Mouse (Mus musculus): Measurements from ENCODE around the gene Plpp6. TPM values are rescaled to one million over a fixed set of nuclear protein-coding genes. Genes with fewer than 3 reads are reported as not detected.

The Plpp6 gene
- polyA plus RNA-seq, 1 experiment from 2014 or later: 11.7 TPM

- H3K36me3 ChIP-seq (ENCODE audit: control insufficient read depth, insufficient read depth, low read length): peaks cover 29% of the 10 kb centered on the region
- WGBS: 86% methylated on average over 8 of the region's 8 CpGs
- H3K4me3 ChIP-seq (ENCODE audit: low read length): no peak overlapping the region
- no peaks in the 10 kb centered on the region for H3K27me3 ChIP-seq (replicated peaks; ENCODE audit: control insufficient read depth, insufficient read depth, low read length)
- H3K9me3 ChIP-seq (ENCODE audit: control insufficient read depth, low read length): no peaks in the 10 kb centered on the region
- no peak overlapping the region for H3K9ac ChIP-seq (ENCODE audit: low read depth, low read length)
- no peak overlapping the region for H3K4me2 ChIP-seq (ENCODE audit: low read length)
- H3K27ac ChIP-seq (ENCODE audit: low read depth, low read length): no peak overlapping the region
- no peaks in the 10 kb centered on the region for H3K4me1 ChIP-seq (ENCODE audit: control insufficient read depth, insufficient read depth, low read depth, low read length)
- no peak for ATAC-seq
Measured at GRCm38 (mm10) chr19:29015410-29016203, 51.9 kb downstream of the Plpp6 start.

- Histone ChIP-seq H3K4me2 (ENCODE audit: low read length) (no peak overlapping the region), H3K27me3 (replicated peaks; ENCODE audit: control insufficient read depth, insufficient read depth, low read length) (no peaks in the 10 kb centered on the region), H3K36me3 (ENCODE audit: control insufficient read depth, insufficient read depth, low read length) (peaks cover 31% of the 10 kb centered on the region), H3K9ac (ENCODE audit: low read depth, low read length) (no peak overlapping the region), H3K4me3 (ENCODE audit: low read length) (no peak overlapping the region), H3K4me1 (ENCODE audit: control insufficient read depth, insufficient read depth, low read depth, low read length) (no peaks in the 10 kb centered on the region), H3K27ac (ENCODE audit: low read depth, low read length) (no peak overlapping the region), H3K9me3 (ENCODE audit: control insufficient read depth, low read length) (no peaks in the 10 kb centered on the region)
- WGBS: 93% methylated on average over 5 of the region's 5 CpGs
- ATAC-seq: no peak
Measured at GRCm38 (mm10) chr19:29016204-29016765, 52.5 kb downstream of the Plpp6 start.

Other genes starting within 250 kb of the Plpp6 start
- 48.0 and 53.7 TPM in 2 replicates for gene Slc1a1, start 128.9 kb upstream of the Plpp6 start, polyA plus RNA-seq (2015; fragmentation: Nextera tagmentation; extraction: Ambion mirVana)
- 1.4 and 2.1 TPM in 2 replicates for gene 4430402I18Rik, start 3.8 kb downstream of the Plpp6 start, polyA plus RNA-seq (2015; fragmentation: Nextera tagmentation; extraction: Ambion mirVana)
- gene Cdc37l1, start 26.4 kb downstream of the Plpp6 start, polyA plus RNA-seq (2015; fragmentation: Nextera tagmentation; extraction: Ambion mirVana): 41.2 and 45.0 TPM in 2 replicates
- 74.4 and 75.2 TPM in 2 replicates for gene Ak3, start 84.0 kb downstream of the Plpp6 start, polyA plus RNA-seq (2015; fragmentation: Nextera tagmentation; extraction: Ambion mirVana)
- 39.1 and 42.2 TPM in 2 replicates for gene Rcl1, start 137.4 kb downstream of the Plpp6 start, polyA plus RNA-seq (2015; fragmentation: Nextera tagmentation; extraction: Ambion mirVana)